Mouse (Mus musculus): Measurements from ENCODE around the gene BC030867.

GRCm38 (mm10) chr11:102276411-102276915 lies 27.8 kb downstream of the BC030867 start:
- TF ChIP-seq CTCF (IDR thresholded peaks at IDR 0.05; ENCODE audit: control insufficient read depth, insufficient read depth, insufficient replicate concordance, low read depth, low read length) (no peak), POLR2A (IDR thresholded peaks at IDR 0.05; ENCODE audit: control insufficient read depth, low read depth, low read length) (no peak)

Data from testis, adult 2 months (tissue).